Mouse (Mus musculus): ENCODE data around the gene Lsg1. TPM values are rescaled to one million over a fixed set of nuclear protein-coding genes. Genes with fewer than 3 reads are reported as not detected.
A peak's percentile ranks its signal among the peaks of the same experiment; 100 is the strongest.

The Lsg1 gene
- polyA plus RNA-seq, 1 experiment from 2014 or later, result 79.4 TPM

DNA sequence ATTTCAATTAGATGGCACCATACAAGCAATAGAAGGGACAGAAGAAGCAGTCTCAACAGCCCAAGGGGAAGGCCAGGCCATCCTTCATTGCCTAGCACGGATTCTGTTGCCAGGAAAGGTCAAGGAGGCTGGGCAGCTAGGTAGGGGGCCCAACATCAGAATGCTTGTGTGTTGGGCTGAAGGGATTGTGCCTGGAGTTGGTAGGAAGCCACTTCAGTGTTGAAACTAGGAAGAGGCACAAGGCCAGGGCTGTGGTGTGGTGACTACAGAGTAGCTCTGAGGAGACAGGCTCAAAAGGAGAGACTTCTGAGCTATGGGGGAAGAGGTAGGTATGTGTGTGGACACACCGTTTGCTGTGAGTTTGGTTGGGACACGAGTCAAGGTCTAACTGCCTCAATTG is 8.0 kb upstream of the Lsg1 start:
- DNase-seq (ENCODE audit: low spot score), result no peak
- no peak for ATAC-seq (ENCODE audit: insufficient read depth, low FRiP score, low TSS enrichment)
- no peak overlapping the region for H3K27ac ChIP-seq (ENCODE audit: low read depth, low read length)
- no peaks in the 10 kb centered on the region for H3K36me3 ChIP-seq (ENCODE audit: control insufficient read depth, insufficient read depth, low read length)
- H3K9ac ChIP-seq (ENCODE audit: low read length), result no peak overlapping the region
- 50% methylated on average over 3 of the region's 3 CpGs for WGBS
- no peak overlapping the region for H3K4me2 ChIP-seq (ENCODE audit: low read depth)
- H3K27me3 ChIP-seq (ENCODE audit: control insufficient read depth, insufficient read depth, low read length), result no peaks in the 10 kb centered on the region
- no peak overlapping the region for H3K4me3 ChIP-seq (ENCODE audit: low read depth, low read length)
- no peaks in the 10 kb centered on the region for H3K4me1 ChIP-seq (ENCODE audit: control insufficient read depth, insufficient read depth, low read length)
- no peaks in the 10 kb centered on the region for H3K9me3 ChIP-seq (ENCODE audit: control insufficient read depth, low read length)

DNA sequence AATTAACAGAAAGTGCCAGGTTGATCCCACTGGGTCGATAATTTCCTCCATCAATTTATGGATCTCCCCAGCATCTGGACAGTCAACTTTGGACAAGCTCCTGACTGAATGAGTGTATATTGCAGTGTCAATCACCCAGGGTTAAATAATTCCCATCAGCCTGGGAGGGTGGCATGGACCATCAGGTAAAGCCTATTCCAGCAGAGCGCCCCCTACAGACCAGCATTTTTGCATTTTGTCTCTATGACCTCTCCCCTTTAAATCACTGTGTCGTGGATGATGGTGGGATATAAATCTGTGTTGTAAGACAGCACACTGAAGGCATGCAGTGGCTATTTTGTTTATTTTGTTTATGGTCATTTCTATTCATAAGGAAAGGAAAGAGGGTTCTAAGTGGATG is 4.6 kb upstream of the Lsg1 start:
- H3K27ac ChIP-seq (ENCODE audit: low read depth, low read length), result no peak overlapping the region
- H3K4me1 ChIP-seq (ENCODE audit: control insufficient read depth, insufficient read depth, low read length), result 0 out of 2 replicates have a peak, but pooled peaks cover 2% of the 10 kb centered on the region
- H3K4me2 ChIP-seq (ENCODE audit: low read depth), result no peak overlapping the region
- no peaks in the 10 kb centered on the region for H3K36me3 ChIP-seq (ENCODE audit: control insufficient read depth, insufficient read depth, low read length)
- no peak overlapping the region for H3K4me3 ChIP-seq (ENCODE audit: low read depth, low read length)
- WGBS, result 40% methylated on average over 3 of the region's 3 CpGs
- H3K9me3 ChIP-seq (ENCODE audit: control insufficient read depth, low read length), result no peaks in the 10 kb centered on the region
- no peaks in the 10 kb centered on the region for H3K27me3 ChIP-seq (ENCODE audit: control insufficient read depth, insufficient read depth, low read length)
- H3K9ac ChIP-seq (ENCODE audit: low read length), result no peak overlapping the region
- no peak for DNase-seq (ENCODE audit: low spot score)
- no peak for ATAC-seq (ENCODE audit: insufficient read depth, low FRiP score, low TSS enrichment)

- Histone ChIP-seq H3K27me3 (ENCODE audit: control insufficient read depth, insufficient read depth, low read length) (no peaks in the 10 kb centered on the region), H3K36me3 (ENCODE audit: control insufficient read depth, insufficient read depth, low read length) (no peaks in the 10 kb centered on the region), H3K27ac (ENCODE audit: low read depth, low read length) (no peak overlapping the region), H3K4me1 (ENCODE audit: control insufficient read depth, insufficient read depth, low read length) (peaks cover 6% of the 10 kb centered on the region; the same call in 1 of the 2 replicates), H3K4me2 (ENCODE audit: low read depth) (no peak overlapping the region), H3K9ac (ENCODE audit: low read length) (no peak overlapping the region), H3K4me3 (ENCODE audit: low read depth, low read length) (no peak overlapping the region), H3K9me3 (ENCODE audit: control insufficient read depth, low read length) (no peaks in the 10 kb centered on the region)
- WGBS, result 34% methylated on average over 7 of the region's 7 CpGs
- DNase-seq (ENCODE audit: low spot score), result no peak
- ATAC-seq (ENCODE audit: insufficient read depth, low FRiP score, low TSS enrichment), result no peak
Observed at GRCm38 (mm10) chr16:30590264-30591209, 3.1 kb upstream of the Lsg1 start.

DNA sequence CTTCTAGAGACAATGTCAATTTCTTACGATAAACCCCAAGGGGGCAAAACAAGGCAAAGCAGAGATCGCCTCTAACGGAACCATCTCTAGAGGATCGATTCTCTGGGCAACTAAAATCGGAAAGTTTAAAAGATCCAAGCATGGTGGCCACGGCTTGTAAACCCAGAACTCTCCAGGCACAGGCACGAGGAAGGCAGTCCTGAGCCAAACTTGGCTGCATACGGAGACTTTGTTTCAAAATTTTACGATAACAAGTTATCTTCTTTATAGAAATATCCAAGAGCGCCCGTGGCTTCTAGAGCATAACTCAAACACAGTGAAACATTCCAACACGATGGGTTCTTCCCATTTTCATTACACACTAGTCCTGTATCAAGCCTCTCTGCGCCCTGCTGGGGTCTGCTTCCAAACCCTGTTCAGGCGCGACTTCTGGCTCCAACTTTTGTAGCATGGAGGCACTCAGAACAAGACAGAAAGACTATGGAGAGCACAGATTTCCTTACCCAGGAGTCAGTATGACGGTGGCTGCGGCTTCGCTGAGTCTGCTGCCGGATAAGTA is 378 bp downstream of the Lsg1 start:
- H3K36me3 ChIP-seq (ENCODE audit: control insufficient read depth, insufficient read depth, low read length), result peaks cover 11% of the 10 kb centered on the region
- H3K4me1 ChIP-seq (ENCODE audit: control insufficient read depth, insufficient read depth, low read length), result peaks cover 6% of the 10 kb centered on the region; the same call in 1 of the 2 replicates
- peak overlapping the region; percentile 84 for H3K4me3 ChIP-seq (ENCODE audit: low read depth, low read length)
- H3K27me3 ChIP-seq (ENCODE audit: control insufficient read depth, insufficient read depth, low read length), result no peaks in the 10 kb centered on the region
- DNase-seq (ENCODE audit: low spot score) (no peak), ATAC-seq (ENCODE audit: insufficient read depth, low FRiP score, low TSS enrichment) (no peak; the same call in 1 of the 2 replicates)
- peak overlapping the region; percentile 76 for H3K9ac ChIP-seq (ENCODE audit: low read length)
- no peaks in the 10 kb centered on the region for H3K9me3 ChIP-seq (ENCODE audit: control insufficient read depth, low read length)
- 4% methylated on average over 19 of the region's 19 CpGs for WGBS
- H3K27ac ChIP-seq (ENCODE audit: low read depth, low read length), result no peak overlapping the region
- H3K4me2 ChIP-seq (ENCODE audit: low read depth), result peak overlapping the region; percentile 59

DNA sequence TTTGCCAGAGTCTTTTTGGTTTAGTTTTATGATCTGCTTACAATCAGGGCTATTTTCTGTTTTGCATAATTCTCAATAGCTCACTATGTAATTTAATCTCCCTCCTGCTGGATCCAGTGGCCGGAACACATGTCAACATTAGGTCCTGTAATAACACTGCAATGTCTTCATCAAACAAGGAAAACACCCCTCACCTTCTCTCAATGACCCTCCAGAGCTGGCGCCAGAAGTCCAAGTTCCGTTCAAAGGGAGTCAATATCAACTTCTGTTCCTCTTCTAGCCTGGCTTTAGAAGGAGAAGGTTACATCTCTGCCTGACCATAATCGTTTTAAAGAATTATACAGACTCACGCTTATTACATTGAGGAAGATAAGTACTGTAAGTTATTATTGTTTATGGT is 6.6 kb downstream of the Lsg1 start:
- Histone ChIP-seq H3K4me1 (ENCODE audit: control insufficient read depth, insufficient read depth, low read length) (no peaks in the 10 kb centered on the region), H3K27me3 (ENCODE audit: control insufficient read depth, insufficient read depth, low read length) (no peaks in the 10 kb centered on the region), H3K9me3 (ENCODE audit: control insufficient read depth, low read length) (no peaks in the 10 kb centered on the region), H3K4me3 (ENCODE audit: low read depth, low read length) (no peak overlapping the region), H3K4me2 (ENCODE audit: low read depth) (no peak overlapping the region), H3K36me3 (ENCODE audit: control insufficient read depth, insufficient read depth, low read length) (peaks cover 35% of the 10 kb centered on the region), H3K9ac (ENCODE audit: low read length) (no peak overlapping the region), H3K27ac (ENCODE audit: low read depth, low read length) (no peak overlapping the region)
- no peak for DNase-seq (ENCODE audit: low spot score)
- ATAC-seq (ENCODE audit: insufficient read depth, low FRiP score, low TSS enrichment), result no peak
- WGBS, result 91% methylated on average over 5 of the region's 5 CpGs

- no peak overlapping the region for H3K4me2 ChIP-seq (ENCODE audit: low read depth)
- H3K9ac ChIP-seq (ENCODE audit: low read length), result no peak overlapping the region
- no peaks in the 10 kb centered on the region for H3K9me3 ChIP-seq (ENCODE audit: control insufficient read depth, low read length)
- H3K27ac ChIP-seq (ENCODE audit: low read depth, low read length), result no peak overlapping the region
- ATAC-seq (ENCODE audit: insufficient read depth, low FRiP score, low TSS enrichment), result no peak
- no peaks in the 10 kb centered on the region for H3K4me1 ChIP-seq (ENCODE audit: control insufficient read depth, insufficient read depth, low read length)
- peaks cover 28% of the 10 kb centered on the region for H3K36me3 ChIP-seq (ENCODE audit: control insufficient read depth, insufficient read depth, low read length)
- no peak overlapping the region for H3K4me3 ChIP-seq (ENCODE audit: low read depth, low read length)
- DNase-seq (ENCODE audit: low spot score), result no peak
- 88% methylated on average over 1 of the region's 1 CpGs for WGBS
- no peaks in the 10 kb centered on the region for H3K27me3 ChIP-seq (ENCODE audit: control insufficient read depth, insufficient read depth, low read length)
Observed at GRCm38 (mm10) chr16:30576392-30576791, 11.0 kb downstream of the Lsg1 start.

GRCm38 (mm10) chr16:30575815-30576214 is 11.6 kb downstream of the Lsg1 start:
- Histone ChIP-seq H3K9ac (ENCODE audit: low read length) (no peak overlapping the region), H3K4me2 (ENCODE audit: low read depth) (no peak overlapping the region), H3K4me1 (ENCODE audit: control insufficient read depth, insufficient read depth, low read length) (no peaks in the 10 kb centered on the region), H3K9me3 (ENCODE audit: control insufficient read depth, low read length) (no peaks in the 10 kb centered on the region), H3K36me3 (ENCODE audit: control insufficient read depth, insufficient read depth, low read length) (peaks cover 33% of the 10 kb centered on the region), H3K4me3 (ENCODE audit: low read depth, low read length) (no peak overlapping the region), H3K27me3 (ENCODE audit: control insufficient read depth, insufficient read depth, low read length) (no peaks in the 10 kb centered on the region), H3K27ac (ENCODE audit: low read depth, low read length) (no peak overlapping the region)
- 89% methylated on average over 7 of the region's 7 CpGs for WGBS
- ATAC-seq (ENCODE audit: insufficient read depth, low FRiP score, low TSS enrichment) (no peak), DNase-seq (ENCODE audit: low spot score) (no peak)

GRCm38 (mm10) chr16:30572239-30572638 is 15.2 kb downstream of the Lsg1 start:
- H3K4me3 ChIP-seq (ENCODE audit: low read depth, low read length), result no peak overlapping the region
- no peaks in the 10 kb centered on the region for H3K27me3 ChIP-seq (ENCODE audit: control insufficient read depth, insufficient read depth, low read length)
- H3K9me3 ChIP-seq (ENCODE audit: control insufficient read depth, low read length), result no peaks in the 10 kb centered on the region
- no peak overlapping the region for H3K27ac ChIP-seq (ENCODE audit: low read depth, low read length)
- no peak for DNase-seq (ENCODE audit: low spot score)
- WGBS, result 70% methylated on average over 4 of the region's 4 CpGs
- no peak overlapping the region for H3K4me2 ChIP-seq (ENCODE audit: low read depth)
- no peaks in the 10 kb centered on the region for H3K4me1 ChIP-seq (ENCODE audit: control insufficient read depth, insufficient read depth, low read length)
- H3K36me3 ChIP-seq (ENCODE audit: control insufficient read depth, insufficient read depth, low read length), result peaks cover 37% of the 10 kb centered on the region
- H3K9ac ChIP-seq (ENCODE audit: low read length), result no peak overlapping the region
- no peak for ATAC-seq (ENCODE audit: insufficient read depth, low FRiP score, low TSS enrichment)

DNA sequence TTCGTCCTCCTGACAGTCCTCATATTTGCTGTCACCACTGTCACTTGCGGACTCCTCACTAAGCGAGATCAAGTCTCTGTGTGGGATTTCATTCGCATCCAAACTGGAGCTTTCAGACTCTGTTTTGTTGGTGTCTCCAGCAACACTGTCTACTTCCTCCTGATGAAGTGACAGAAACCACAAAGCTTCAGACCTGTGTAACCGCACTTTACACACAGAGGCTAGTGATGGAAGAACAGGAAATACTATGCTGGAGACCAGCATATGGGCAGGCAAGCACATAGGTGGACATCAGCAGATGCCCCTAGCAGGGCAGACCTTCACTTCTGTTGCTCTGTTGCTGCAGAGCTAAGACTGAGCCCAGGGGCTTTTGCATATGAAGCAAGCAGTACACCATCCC is 16.0 kb downstream of the Lsg1 start:
- no peaks in the 10 kb centered on the region for H3K4me1 ChIP-seq (ENCODE audit: control insufficient read depth, insufficient read depth, low read length)
- peaks cover 34% of the 10 kb centered on the region for H3K36me3 ChIP-seq (ENCODE audit: control insufficient read depth, insufficient read depth, low read length)
- DNase-seq (ENCODE audit: low spot score) (no peak), ATAC-seq (ENCODE audit: insufficient read depth, low FRiP score, low TSS enrichment) (no peak)
- no peak overlapping the region for H3K27ac ChIP-seq (ENCODE audit: low read depth, low read length)
- no peaks in the 10 kb centered on the region for H3K27me3 ChIP-seq (ENCODE audit: control insufficient read depth, insufficient read depth, low read length)
- no peaks in the 10 kb centered on the region for H3K9me3 ChIP-seq (ENCODE audit: control insufficient read depth, low read length)
- H3K4me2 ChIP-seq (ENCODE audit: low read depth), result no peak overlapping the region
- 98% methylated on average over 5 of the region's 5 CpGs for WGBS
- no peak overlapping the region for H3K9ac ChIP-seq (ENCODE audit: low read length)
- no peak overlapping the region for H3K4me3 ChIP-seq (ENCODE audit: low read depth, low read length)

Data from neural tube, embryonic 11.5 days (tissue).